Mouse (Mus musculus) neural tube, embryonic 14.5 days (tissue): ENCODE data around the gene Pbx4. TPM values are rescaled to one million over a fixed set of nuclear protein-coding genes. Genes with fewer than 3 reads are reported as not detected.
A peak's percentile ranks its signal among the peaks of the same experiment; 100 is the strongest.

Source experiments
- ATAC-seq: fragments of 200-750 bp; cut with Nextera tagmentation; 2 replicates; pipeline ENCODE4 v1.8.0; 2017; ENCODE audit warnings: low read depth, mild to moderate bottlenecking, moderate TSS enrichment, moderate library complexity
- H3K27ac ChIP-seq: fragments of 300-500 bp; sonication (generic); 2 replicates; pipeline ENCODE4 v1.5.1; 2014; ENCODE audit warnings: low read depth, mild to moderate bottlenecking, control low read depth, low read length, moderate library complexity, mixed read lengths
- H3K27me3 ChIP-seq: fragments of 300-500 bp; sonication (generic); 2 replicates; pipeline ENCODE4 v1.6.1; 2014; ENCODE audit warnings: low read length; ENCODE audit not compliant: control insufficient read depth, insufficient read depth
- H3K36me3 ChIP-seq: fragments of 300-500 bp; sonication (generic); 2 replicates; pipeline ENCODE4 v1.6.1; 2014; ENCODE audit warnings: low read length, mixed read lengths; ENCODE audit not compliant: control insufficient read depth, insufficient read depth
- H3K4me1 ChIP-seq: fragments of 300-500 bp; sonication (generic); 2 replicates; pipeline ENCODE4 v1.6.1; 2014; ENCODE audit warnings: low read length; ENCODE audit not compliant: control insufficient read depth, insufficient read depth
- H3K4me2 ChIP-seq: fragments of 300-500 bp; sonication (generic); 2 replicates; pipeline ENCODE4 v1.6.1; 2014; ENCODE audit warnings: mild to moderate bottlenecking, low read depth, low read length, control low read depth
- H3K4me3 ChIP-seq: fragments of 300-500 bp; sonication (generic); 2 replicates; pipeline ENCODE4 v1.5.1; 2014; ENCODE audit warnings: low read depth, low read length, control low read depth, mixed read lengths
- H3K9ac ChIP-seq: fragments of 300-500 bp; sonication (generic); replicated peaks from 2 replicates; pipeline ENCODE4 v1.6.1; 2014; ENCODE audit warnings: low read depth, mild to moderate bottlenecking, control low read depth, low read length, mixed read lengths
- H3K9me3 ChIP-seq: fragments of 300-500 bp; sonication (generic); 2 replicates; pipeline ENCODE4 v1.6.1; 2016; ENCODE audit warnings: low read length; ENCODE audit not compliant: control insufficient read depth
- WGBS: fragments of 180-500 bp; shearing (Covaris S2); extraction: QIAGEN DNeasy Blood & Tissue Kit; methylation state at CpG from one replicate; pipeline ENCODE4 v1.1.7; 2014; 5-methylcytosine and 5-hydroxymethylcytosine counted together
- polyA plus RNA-seq: library from polyadenylated mRNA; unstranded; fragments of >200 nt; fragmentation: Nextera tagmentation; extraction: Ambion mirVana; gene quantifications from 2 replicates; pipeline ENCODE4 v1.2.1, GENCODE M21; 2014

The Pbx4 gene
- polyA plus RNA-seq, 1 experiment from 2014 or later = 74.5 TPM

- WGBS = 78% methylated on average over 4 of the region's 4 CpGs
- peaks cover 12% of the 10 kb centered on the region for H3K4me1 ChIP-seq
- no peaks in the 10 kb centered on the region for H3K9me3 ChIP-seq
- H3K4me2 ChIP-seq = no peak overlapping the region
- no peaks in the 10 kb centered on the region for H3K27me3 ChIP-seq
- ATAC-seq = no peak
- no peak overlapping the region for H3K9ac ChIP-seq
- no peak overlapping the region for H3K27ac ChIP-seq
- 0 out of 2 replicates have a peak, but pooled peaks cover 4% of the 10 kb centered on the region for H3K36me3 ChIP-seq
- no peak overlapping the region for H3K4me3 ChIP-seq
Observed at GRCm38 (mm10) chr8:69895772-69896451, 63.6 kb downstream of the Pbx4 start.

- no peak for ATAC-seq
- WGBS = 87% methylated on average over 6 of the region's 6 CpGs
- Histone ChIP-seq H3K9ac (no peak overlapping the region), H3K27ac (no peak overlapping the region), H3K9me3 (no peaks in the 10 kb centered on the region), H3K4me1 (peaks cover 19% of the 10 kb centered on the region), H3K4me3 (no peak overlapping the region), H3K27me3 (no peaks in the 10 kb centered on the region), H3K36me3 (0 out of 2 replicates have a peak, but pooled peaks cover 4% of the 10 kb centered on the region), H3K4me2 (no peak overlapping the region)
Observed at GRCm38 (mm10) chr8:69897857-69898256, 65.6 kb downstream of the Pbx4 start.

- Histone ChIP-seq H3K9me3 (no peaks in the 10 kb centered on the region), H3K4me2 (no peak overlapping the region), H3K27me3 (no peaks in the 10 kb centered on the region), H3K36me3 (no peaks in the 10 kb centered on the region), H3K9ac (no peak overlapping the region), H3K4me1 (peaks cover 23% of the 10 kb centered on the region), H3K27ac (no peak overlapping the region), H3K4me3 (no peak overlapping the region)
- 95% methylated on average over 2 of the region's 2 CpGs for WGBS
- ATAC-seq = no peak
Observed at GRCm38 (mm10) chr8:69899876-69900275, 67.6 kb downstream of the Pbx4 start.

GRCm38 (mm10) chr8:69900895-69901451, 68.7 kb downstream of the Pbx4 start:
- Histone ChIP-seq H3K9ac (peak overlapping the region; percentile 79), H3K36me3 (no peaks in the 10 kb centered on the region), H3K9me3 (no peaks in the 10 kb centered on the region), H3K4me3 (peak overlapping the region; percentile 77), H3K27me3 (no peaks in the 10 kb centered on the region), H3K4me2 (peak overlapping the region; percentile 99), H3K4me1 (peaks cover 20% of the 10 kb centered on the region), H3K27ac (peak overlapping the region; percentile 88)
- WGBS = 20% methylated on average over 12 of the region's 12 CpGs
- peak; percentile 2; the same call in 1 of the 2 replicates for ATAC-seq

GRCm38 (mm10) chr8:69901484-69902162, 69.3 kb downstream of the Pbx4 start:
- ATAC-seq = peak; percentile 64
- H3K4me1 ChIP-seq = peaks cover 20% of the 10 kb centered on the region
- WGBS = under 1% methylated on average over 41 of the region's 41 CpGs
- H3K4me3 ChIP-seq = peak overlapping the region; percentile 77
- H3K9me3 ChIP-seq = no peaks in the 10 kb centered on the region
- H3K9ac ChIP-seq = peak overlapping the region; percentile 79
- H3K27ac ChIP-seq = peak overlapping the region; percentile 88
- H3K4me2 ChIP-seq = peak overlapping the region; percentile 99
- H3K36me3 ChIP-seq = no peaks in the 10 kb centered on the region
- no peaks in the 10 kb centered on the region for H3K27me3 ChIP-seq

GRCm38 (mm10) chr8:69902163-69903062, 70.1 kb downstream of the Pbx4 start, which contains the start of the genes Tssk6, Ndufa13 and Yjefn3:
Gene Tssk6, plus strand, starts transcription at chr8:69902184.
Gene Ndufa13, minus strand, starts transcription at chr8:69902558.
Gene Yjefn3, minus strand, starts transcription at chr8:69902712.
- no peaks in the 10 kb centered on the region for H3K9me3 ChIP-seq
- 5% methylated on average over 88 of the region's 89 CpGs for WGBS
- ATAC-seq = peak; percentile 55

GRCm38 (mm10) chr8:69903063-69903542, 70.8 kb downstream of the Pbx4 start:
- Histone ChIP-seq H3K9ac (peak overlapping the region; percentile 78), H3K27ac (peak overlapping the region; percentile 87), H3K4me3 (peak overlapping the region; percentile 77), H3K36me3 (no peaks in the 10 kb centered on the region), H3K4me2 (peak overlapping the region; percentile 99), H3K27me3 (no peaks in the 10 kb centered on the region), H3K9me3 (no peaks in the 10 kb centered on the region), H3K4me1 (peaks cover 17% of the 10 kb centered on the region)
- WGBS = under 1% methylated on average over 45 of the region's 45 CpGs
- ATAC-seq = peak; percentile 90

More at GRCm38 (mm10) chr8:69902163-69903062, 70.1 kb downstream of the Pbx4 start, which contains the start of the genes Tssk6, Ndufa13 and Yjefn3:
- Histone ChIP-seq H3K4me2 (peak within 1 kb of the TSS; percentile 99), H3K27me3 (no peaks in the 10 kb centered on the region), H3K4me3 (peak within 1 kb of the TSS; percentile 77), H3K36me3 (no peaks in the 10 kb centered on the region), H3K27ac (peak within 1 kb of the TSS; percentile 88), H3K9ac (peak within 1 kb of the TSS; percentile 79), H3K4me1 (peaks cover 17% of the 10 kb centered on the region)

- peaks cover 17% of the 10 kb centered on the region for H3K4me1 ChIP-seq
- H3K9ac ChIP-seq = no peak overlapping the region
- H3K27ac ChIP-seq = no peak overlapping the region
- no peak for ATAC-seq
- H3K9me3 ChIP-seq = no peaks in the 10 kb centered on the region
- WGBS = 81% methylated on average over 8 of the region's 8 CpGs
- peaks cover 6% of the 10 kb centered on the region; the same call in 1 of the 2 replicates for H3K36me3 ChIP-seq
- no peaks in the 10 kb centered on the region for H3K27me3 ChIP-seq
- no peak overlapping the region for H3K4me3 ChIP-seq
- H3K4me2 ChIP-seq = no peak overlapping the region; the same call in 1 of the 2 replicates
Observed at GRCm38 (mm10) chr8:69904096-69904495, 71.8 kb downstream of the Pbx4 start.
